Mouse (Mus musculus) hindbrain, embryonic 11.5 days (tissue): Measurements from ENCODE around the gene Wwox. TPM values are rescaled to one million over a fixed set of nuclear protein-coding genes. Genes with fewer than 3 reads are reported as not detected.
A peak's percentile ranks its signal among the peaks of the same experiment; 100 is the strongest.

Source experiments
- ATAC-seq: fragments of 200-750 bp; cut with Nextera tagmentation; 2 replicates; pipeline ENCODE4 v1.8.0; 2017; ENCODE audit warnings: mild to moderate bottlenecking, moderate TSS enrichment, moderate library complexity; ENCODE audit not compliant: low FRiP score
- DNase-seq: peaks from one replicate; pipeline ENCODE4 v3.0.0-alpha.2; 2015; ENCODE audit warnings: low spot score
- H3K27ac ChIP-seq: fragments of 300-500 bp; sonication (generic); 2 replicates; pipeline ENCODE4 v1.5.1; 2014; ENCODE audit warnings: mild to moderate bottlenecking, low read depth, low read length
- H3K27me3 ChIP-seq: fragments of 300-500 bp; sonication (generic); 2 replicates; pipeline ENCODE4 v1.6.1; 2014; ENCODE audit warnings: mild to moderate bottlenecking, low read length, moderate library complexity, mixed read lengths; ENCODE audit not compliant: control insufficient read depth, insufficient read depth
- H3K36me3 ChIP-seq: fragments of 300-500 bp; sonication (generic); 2 replicates; pipeline ENCODE4 v1.6.1; 2014; ENCODE audit warnings: mild to moderate bottlenecking, low read length, moderate library complexity, mixed read lengths; ENCODE audit not compliant: control insufficient read depth, insufficient read depth
- H3K4me1 ChIP-seq: fragments of 300-500 bp; sonication (generic); replicated peaks from 2 replicates; pipeline ENCODE4 v1.6.1; 2014; ENCODE audit warnings: low read length, mixed read lengths; ENCODE audit not compliant: control insufficient read depth, insufficient read depth
- H3K4me2 ChIP-seq: fragments of 300-500 bp; sonication (generic); replicated peaks from 2 replicates; pipeline ENCODE4 v1.6.1; 2014; ENCODE audit warnings: mild to moderate bottlenecking, low read depth, low read length
- H3K4me3 ChIP-seq: fragments of 300-500 bp; sonication (generic); 2 replicates; pipeline ENCODE4 v1.5.1; 2014; ENCODE audit warnings: low read depth, low read length
- H3K9ac ChIP-seq: fragments of 300-500 bp; sonication (generic); 2 replicates; pipeline ENCODE4 v1.6.1; 2014; ENCODE audit warnings: low read depth, low read length
- H3K9me3 ChIP-seq: fragments of 300-500 bp; sonication (generic); 2 replicates; pipeline ENCODE4 v1.6.1; 2016; ENCODE audit warnings: low read length; ENCODE audit not compliant: control insufficient read depth
- WGBS: fragments of 180-500 bp; shearing (Covaris S2); extraction: QIAGEN DNeasy Blood & Tissue Kit; methylation state at CpG from one replicate; pipeline ENCODE4 v1.1.7; 2014; 5-methylcytosine and 5-hydroxymethylcytosine counted together
- polyA plus RNA-seq: library from polyadenylated mRNA; unstranded; fragments of >200 nt; fragmentation: Nextera tagmentation; extraction: Ambion mirVana; gene quantifications from 2 replicates; pipeline ENCODE4 v1.2.1, GENCODE M21; 2014

Wwox gene
- polyA plus RNA-seq, 1 experiment from 2014 or later: 14.1 TPM

GRCm38 (mm10) chr8:115143530-115144320, 704.3 kb downstream of the Wwox start:
- ATAC-seq: peak; percentile 30; the same call in 1 of the 2 replicates
- H3K36me3 ChIP-seq: no peaks in the 10 kb centered on the region
- H3K4me2 ChIP-seq: no peak overlapping the region
- H3K4me1 ChIP-seq: 0 out of 2 replicates have a peak, but pooled peaks cover 2% of the 10 kb centered on the region
- no peak overlapping the region for H3K27ac ChIP-seq
- no peaks in the 10 kb centered on the region for H3K9me3 ChIP-seq
- H3K4me3 ChIP-seq: no peak overlapping the region
- WGBS: 29% methylated on average over 9 of the region's 9 CpGs
- no peaks in the 10 kb centered on the region for H3K27me3 ChIP-seq
- no peak overlapping the region for H3K9ac ChIP-seq
- peak; percentile 39 for DNase-seq

- H3K9ac ChIP-seq: no peak overlapping the region
- H3K27me3 ChIP-seq: no peaks in the 10 kb centered on the region
- H3K36me3 ChIP-seq: no peaks in the 10 kb centered on the region
- H3K27ac ChIP-seq: no peak overlapping the region
- ATAC-seq (no peak), DNase-seq (no peak)
- H3K4me3 ChIP-seq: no peak overlapping the region
- H3K4me1 ChIP-seq: peaks cover 7% of the 10 kb centered on the region; the same call in 1 of the 2 replicates
- 57% methylated on average over 9 of the region's 9 CpGs for whole genome bisulfite sequencing
- H3K9me3 ChIP-seq: no peaks in the 10 kb centered on the region
- H3K4me2 ChIP-seq: no peak overlapping the region
Measured at GRCm38 (mm10) chr8:115147006-115147405, 707.6 kb downstream of the Wwox start.

GRCm38 (mm10) chr8:115150446-115151109, 711.1 kb downstream of the Wwox start:
- Histone ChIP-seq H3K27me3 (no peaks in the 10 kb centered on the region), H3K9ac (no peak overlapping the region), H3K27ac (no peak overlapping the region), H3K4me3 (no peak overlapping the region), H3K9me3 (no peaks in the 10 kb centered on the region), H3K4me2 (no peak overlapping the region), H3K36me3 (no peaks in the 10 kb centered on the region), H3K4me1 (peaks cover 7% of the 10 kb centered on the region; the same call in 1 of the 2 replicates)
- 54% methylated on average over 24 of the region's 24 CpGs for WGBS
- peak; percentile 40 for DNase-seq
- ATAC-seq: peak; percentile 61; the same call in 1 of the 2 replicates

GRCm38 (mm10) chr8:115151416-115151815, 712.0 kb downstream of the Wwox start:
- ATAC-seq (no peak), DNase-seq (no peak)
- no peak overlapping the region for H3K4me3 ChIP-seq
- no peak overlapping the region for H3K4me2 ChIP-seq
- H3K9me3 ChIP-seq: no peaks in the 10 kb centered on the region
- H3K4me1 ChIP-seq: peaks cover 7% of the 10 kb centered on the region; the same call in 1 of the 2 replicates
- H3K9ac ChIP-seq: no peak overlapping the region
- no peaks in the 10 kb centered on the region for H3K36me3 ChIP-seq
- no peaks in the 10 kb centered on the region for H3K27me3 ChIP-seq
- WGBS: 16% methylated on average over 6 of the region's 6 CpGs
- H3K27ac ChIP-seq: no peak overlapping the region

- DNase-seq (no peak), ATAC-seq (no peak)
- Histone ChIP-seq H3K9me3 (no peaks in the 10 kb centered on the region), H3K27me3 (no peaks in the 10 kb centered on the region), H3K4me1 (peaks cover 7% of the 10 kb centered on the region; the same call in 1 of the 2 replicates), H3K4me2 (no peak overlapping the region), H3K27ac (no peak overlapping the region), H3K36me3 (no peaks in the 10 kb centered on the region), H3K9ac (no peak overlapping the region), H3K4me3 (no peak overlapping the region)
- WGBS: 56% methylated on average over 10 of the region's 10 CpGs
Measured at GRCm38 (mm10) chr8:115154096-115154495, 714.6 kb downstream of the Wwox start.

- DNase-seq (no peak), ATAC-seq (no peak)
- Histone ChIP-seq H3K27me3 (no peaks in the 10 kb centered on the region), H3K4me2 (no peak overlapping the region), H3K36me3 (no peaks in the 10 kb centered on the region), H3K27ac (no peak overlapping the region), H3K4me1 (peaks cover 7% of the 10 kb centered on the region; the same call in 1 of the 2 replicates), H3K9ac (no peak overlapping the region), H3K4me3 (no peak overlapping the region), H3K9me3 (no peaks in the 10 kb centered on the region)
- 91% methylated on average over 8 of the region's 8 CpGs for WGBS
Measured at GRCm38 (mm10) chr8:115156142-115156541, 716.7 kb downstream of the Wwox start.

GRCm38 (mm10) chr8:115157977-115158720, 718.7 kb downstream of the Wwox start:
- Histone ChIP-seq H3K9me3 (no peaks in the 10 kb centered on the region), H3K9ac (no peak overlapping the region), H3K27ac (peak overlapping the region; percentile 58; the same call in 1 of the 2 replicates), H3K27me3 (no peaks in the 10 kb centered on the region), H3K36me3 (no peaks in the 10 kb centered on the region), H3K4me3 (no peak overlapping the region), H3K4me1 (0 out of 2 replicates have a peak, but pooled peaks cover 3% of the 10 kb centered on the region), H3K4me2 (no peak overlapping the region)
- WGBS: 36% methylated on average over 12 of the region's 12 CpGs
- DNase-seq (peak; percentile 76), ATAC-seq (peak; percentile 91)

GRCm38 (mm10) chr8:115158721-115159111, 719.3 kb downstream of the Wwox start:
- peak; percentile 56 for DNase-seq

More at GRCm38 (mm10) chr8:115158721-115159111, 719.3 kb downstream of the Wwox start:
- no peaks in the 10 kb centered on the region for H3K27me3 ChIP-seq
- H3K4me3 ChIP-seq: no peak overlapping the region
- no peaks in the 10 kb centered on the region for H3K9me3 ChIP-seq
- no peaks in the 10 kb centered on the region for H3K36me3 ChIP-seq
- WGBS: 5% methylated on average over 8 of the region's 8 CpGs
- peak; percentile 70 for ATAC-seq
- H3K4me1 ChIP-seq: 0 out of 2 replicates have a peak, but pooled peaks cover 3% of the 10 kb centered on the region
- peak overlapping the region; percentile 32 for H3K4me2 ChIP-seq
- no peak overlapping the region; the same call in 1 of the 2 replicates for H3K9ac ChIP-seq
- H3K27ac ChIP-seq: peak overlapping the region; percentile 58; the same call in 1 of the 2 replicates
